Mouse (Mus musculus) urinary bladder, postnatal 10 days (tissue): ENCODE results near the gene Nck1.

Source experiments
- DNase-seq: peaks from one replicate; pipeline ENCODE4 v3.0.0; 2022; ENCODE audit warnings: low spot score

The Nck1 gene

GRCm38 (mm10) chr9:100534686-100535085 is 11.2 kb downstream of the Nck1 start:
- no peak for DNase-seq

GRCm38 (mm10) chr9:100532847-100533505 is 13.0 kb downstream of the Nck1 start:
- no peak for DNase-seq

GRCm38 (mm10) chr9:100531296-100531695 is 14.6 kb downstream of the Nck1 start:
- DNase-seq = no peak

- DNase-seq = no peak
Observed at GRCm38 (mm10) chr9:100525225-100525624, 20.7 kb downstream of the Nck1 start.

- no peak for DNase-seq
Observed at GRCm38 (mm10) chr9:100522029-100522428, 23.9 kb downstream of the Nck1 start.

- no peak for DNase-seq
Observed at GRCm38 (mm10) chr9:100520586-100520985, 25.3 kb downstream of the Nck1 start.

GRCm38 (mm10) chr9:100520012-100520411 is 25.9 kb downstream of the Nck1 start:
- no peak for DNase-seq

GRCm38 (mm10) chr9:100507581-100507980 is 38.4 kb downstream of the Nck1 start:
- no peak for DNase-seq

GRCm38 (mm10) chr9:100506652-100507051 is 39.3 kb downstream of the Nck1 start:
- DNase-seq = no peak

- no peak for DNase-seq
Observed at GRCm38 (mm10) chr9:100505498-100505897, 40.4 kb downstream of the Nck1 start.

GRCm38 (mm10) chr9:100493611-100494261 is 52.2 kb downstream of the Nck1 start:
- no peak for DNase-seq

GRCm38 (mm10) chr9:100491424-100491823 is 54.5 kb downstream of the Nck1 start:
- no peak for DNase-seq

- no peak for DNase-seq
Observed at GRCm38 (mm10) chr9:100488969-100489368, 57.0 kb downstream of the Nck1 start.

- DNase-seq = no peak
Observed at GRCm38 (mm10) chr9:100488056-100488713, 57.7 kb downstream of the Nck1 start.

- no peak for DNase-seq
Observed at GRCm38 (mm10) chr9:100486431-100486830, 59.5 kb downstream of the Nck1 start, which contains the start of gene Il20rb. Gene Il20rb (minus strand): TSS chr9:100486788.

GRCm38 (mm10) chr9:100483318-100483717 is 62.6 kb downstream of the Nck1 start:
- DNase-seq = no peak

GRCm38 (mm10) chr9:100481626-100482025 is 64.3 kb downstream of the Nck1 start:
- DNase-seq = no peak

GRCm38 (mm10) chr9:100474056-100474455 is 71.9 kb downstream of the Nck1 start:
- DNase-seq = no peak

GRCm38 (mm10) chr9:100473361-100473760 is 72.6 kb downstream of the Nck1 start:
- DNase-seq = no peak

- no peak for DNase-seq
Observed at GRCm38 (mm10) chr9:100472931-100473330, 73.0 kb downstream of the Nck1 start.

GRCm38 (mm10) chr9:100471605-100471953 is 74.4 kb downstream of the Nck1 start:
- DNase-seq = no peak

GRCm38 (mm10) chr9:100470936-100471604 is 74.9 kb downstream of the Nck1 start:
- DNase-seq = no peak

- no peak for DNase-seq
Observed at GRCm38 (mm10) chr9:100470228-100470627, 75.7 kb downstream of the Nck1 start.
